In genomic region chr8:94903709-94904108, GRCm38 (mm10) we compare ENCODE assay signal across 15 mouse cellular contexts. TPM values are rescaled to one million over a fixed set of nuclear protein-coding genes. Genes with fewer than 3 reads are reported as not detected.
DNase-seq lines count a peak whose midpoint lies in the region; ATAC-seq and TF ChIP-seq lines count a peak whose summit lies in the region.
"Had no signal": no experiment of that assay in that cellular context is flagged by ENCODE, and none has a peak within 500 bp of the region (broad histone marks: within the 10 kb centered on the region; RNA-seq: fewer than 3 reads in every experiment).

No protein-coding gene starts in this region.

- no peaks in the 10 kb centered on the region for H3K9me3 ChIP-seq in hindbrain, embryonic 12.5 days (replicated peaks)
- H3K9me3 ChIP-seq in hindbrain, postnatal 0 days (ENCODE audit: low read length), result no peaks in the 10 kb centered on the region
- no peaks in the 10 kb centered on the region for H3K9me3 ChIP-seq in embryonic facial prominence, embryonic 10.5 days
- no peaks in the 10 kb centered on the region for H3K9me3 ChIP-seq in neural tube, embryonic 13.5 days
- H3K9me3 ChIP-seq: embryonic facial prominence, embryonic 15.5 days; lung, embryonic 15.5 days; midbrain, embryonic 12.5 days had no signal

- DNase-seq in hindbrain, postnatal 0 days (ENCODE audit: low spot score), result no peak
- peak; percentile 7 for DNase-seq in embryonic facial prominence, embryonic 10.5 days (ENCODE audit: low spot score)
- DNase-seq in kidney, postnatal 10 days, result peak; percentile 62
- no peak for DNase-seq in thymus, postnatal 25 days
- no peak for DNase-seq in heart, adult 18-20 months
- DNase-seq in adrenal gland, adult 18-20 months (ENCODE audit: low spot score in 2 of 2), result no peak
- DNase-seq: B cell, adult 2 months; cerebellum, postnatal 10 days had no signal

- no peak overlapping the region for H3K4me2 ChIP-seq in hindbrain, embryonic 12.5 days (replicated peaks)
- no peak overlapping the region for H3K4me2 ChIP-seq in hindbrain, postnatal 0 days (ENCODE audit: low read depth, low read length)
- H3K4me2 ChIP-seq in neural tube, embryonic 13.5 days, result no peak overlapping the region
- H3K4me2 ChIP-seq: embryonic facial prominence, embryonic 15.5 days; lung, embryonic 15.5 days; midbrain, embryonic 12.5 days had no signal

- H3K4me1 ChIP-seq in hindbrain, embryonic 12.5 days, result peaks cover 15% of the 10 kb centered on the region
- H3K4me1 ChIP-seq in hindbrain, postnatal 0 days (ENCODE audit: insufficient read depth, low read length), result peaks cover 15% of the 10 kb centered on the region
- peaks cover 31% of the 10 kb centered on the region for H3K4me1 ChIP-seq in embryonic facial prominence, embryonic 10.5 days
- peaks cover 50% of the 10 kb centered on the region for H3K4me1 ChIP-seq in neural tube, embryonic 13.5 days (replicated peaks)

- no peak overlapping the region for H3K4me3 ChIP-seq in hindbrain, embryonic 12.5 days
- H3K4me3 ChIP-seq in hindbrain, postnatal 0 days (ENCODE audit: low read length), result no peak overlapping the region
- H3K4me3 ChIP-seq in embryonic facial prominence, embryonic 10.5 days, result no peak overlapping the region
- H3K4me3 ChIP-seq in neural tube, embryonic 13.5 days, result no peak overlapping the region
- H3K4me3 ChIP-seq: embryonic facial prominence, embryonic 15.5 days; lung, embryonic 15.5 days; midbrain, embryonic 12.5 days had no signal

- TF ChIP-seq CTCF in hindbrain, postnatal 0 days (IDR thresholded peaks at IDR 0.05; ENCODE audit: low read depth), result no peak

- no peak overlapping the region for H3K9ac ChIP-seq in hindbrain, embryonic 12.5 days
- H3K9ac ChIP-seq in hindbrain, postnatal 0 days (replicated peaks; ENCODE audit: low read length), result no peak overlapping the region
- H3K9ac ChIP-seq in neural tube, embryonic 13.5 days, result no peak overlapping the region
- H3K9ac ChIP-seq: embryonic facial prominence, embryonic 15.5 days; lung, embryonic 15.5 days; midbrain, embryonic 12.5 days had no signal

- ATAC-seq in hindbrain, embryonic 12.5 days (ENCODE audit: low FRiP score), result peak; percentile 17; the same call in 1 of the 2 replicates
- ATAC-seq in hindbrain, postnatal 0 days, result no peak
- ATAC-seq in neural tube, embryonic 13.5 days (ENCODE audit: low read depth), result peak; percentile 19; the same call in 1 of the 2 replicates

- H3K27ac ChIP-seq in hindbrain, embryonic 12.5 days, result no peak overlapping the region
- no peak overlapping the region for H3K27ac ChIP-seq in hindbrain, postnatal 0 days
- H3K27ac ChIP-seq in embryonic facial prominence, embryonic 10.5 days (replicated peaks), result no peak overlapping the region
- no peak overlapping the region for H3K27ac ChIP-seq in neural tube, embryonic 13.5 days (replicated peaks)
- H3K27ac ChIP-seq: embryonic facial prominence, embryonic 15.5 days; midbrain, embryonic 12.5 days had no signal

- H3K27me3 ChIP-seq in hindbrain, embryonic 12.5 days, result no peaks in the 10 kb centered on the region
- no peaks in the 10 kb centered on the region; the same call in 1 of the 2 replicates for H3K27me3 ChIP-seq in hindbrain, postnatal 0 days (ENCODE audit: insufficient read depth, low read length)
- H3K27me3 ChIP-seq in embryonic facial prominence, embryonic 10.5 days (replicated peaks; ENCODE audit: low read depth, poor library complexity, severe bottlenecking), result no peaks in the 10 kb centered on the region
- H3K27me3 ChIP-seq in neural tube, embryonic 13.5 days, result no peaks in the 10 kb centered on the region
- H3K27me3 ChIP-seq: embryonic facial prominence, embryonic 15.5 days; lung, embryonic 15.5 days had no signal

- WGBS in hindbrain, embryonic 12.5 days, result 61% methylated on average over 12 of the region's 12 CpGs
- 47% methylated on average over 12 of the region's 12 CpGs for WGBS in hindbrain, postnatal 0 days
- WGBS in embryonic facial prominence, embryonic 10.5 days, result 83% methylated on average over 12 of the region's 12 CpGs
- WGBS in neural tube, embryonic 13.5 days, result 25% methylated on average over 12 of the region's 12 CpGs

- H3K36me3 ChIP-seq in hindbrain, embryonic 12.5 days, result 0 out of 2 replicates have a peak, but pooled peaks cover 7% of the 10 kb centered on the region
- H3K36me3 ChIP-seq in hindbrain, postnatal 0 days (ENCODE audit: insufficient read depth, low read length), result no peaks in the 10 kb centered on the region; the same call in 1 of the 2 replicates
- peaks cover 73% of the 10 kb centered on the region for H3K36me3 ChIP-seq in embryonic facial prominence, embryonic 10.5 days (replicated peaks)
- H3K36me3 ChIP-seq in neural tube, embryonic 13.5 days, result no peaks in the 10 kb centered on the region
- H3K36me3 ChIP-seq: midbrain, embryonic 12.5 days had no signal

RNA-seq across cellular contexts. Expression of gene Ccdc102a, which starts 14.2 kb away (rescaled TPM):
- polyA plus RNA-seq in hindbrain, embryonic 12.5 days (2016; fragmentation: Nextera tagmentation; extraction: Ambion mirVana), result 30.8 and 30.9 TPM in 2 replicates
- 7.8 and 12.8 TPM in 2 replicates for total RNA-seq in hindbrain, postnatal 0 days (2014; rRNA removed)
- polyA plus RNA-seq in hindbrain, postnatal 0 days (2015; fragmentation: Nextera tagmentation; extraction: Ambion mirVana), result 5.5 and 6.1 TPM in 2 replicates
- polyA plus RNA-seq in embryonic facial prominence, embryonic 10.5 days (2016; fragmentation: Nextera tagmentation; extraction: Ambion mirVana), result 23.0 and 24.1 TPM in 2 replicates
- 8.1 and 10.1 TPM in 2 replicates for polyA plus RNA-seq in neural tube, embryonic 13.5 days (2015; fragmentation: Nextera tagmentation; extraction: Ambion mirVana)
- total RNA-seq in heart, adult 18-20 months (2021), result 1 to 10 TPM; 3.8 to 4.1 TPM
- 1 to 10 TPM; 5.2 to 5.5 TPM for total RNA-seq in adrenal gland, adult 18-20 months (2021)

RNA-seq across cellular contexts. Expression of gene Adgrg5, which starts 19.8 kb away (rescaled TPM):
- 0.12 TPM in 1 of 2 replicates, not detected in the other for polyA plus RNA-seq in hindbrain, embryonic 12.5 days (2016; fragmentation: Nextera tagmentation; extraction: Ambion mirVana)
- total RNA-seq in hindbrain, postnatal 0 days (2014; rRNA removed), result not detected in 2 replicates
- polyA plus RNA-seq in hindbrain, postnatal 0 days (2015; fragmentation: Nextera tagmentation; extraction: Ambion mirVana), result 0.11 TPM in 1 of 2 replicates, not detected in the other
- 0.30 and 0.51 TPM in 2 replicates for polyA plus RNA-seq in embryonic facial prominence, embryonic 10.5 days (2016; fragmentation: Nextera tagmentation; extraction: Ambion mirVana)
- polyA plus RNA-seq in neural tube, embryonic 13.5 days (2015; fragmentation: Nextera tagmentation; extraction: Ambion mirVana), result 0.07 and 0.48 TPM in 2 replicates
- total RNA-seq in heart, adult 18-20 months (2021), result under 1 TPM in 1 of 2 experiments, not detected in 1; 0.41 TPM
- total RNA-seq in adrenal gland, adult 18-20 months (2021), result 1 to 10 TPM; 1.4 to 1.6 TPM
- total RNA-seq: granulocyte monocyte progenitor cell, adult 5-6 weeks; left cerebral cortex, postnatal 14 days had no signal

RNA-seq across cellular contexts. Expression of gene Dok4, which starts 27.6 kb away (rescaled TPM):
- 28.4 and 29.9 TPM in 2 replicates for polyA plus RNA-seq in hindbrain, embryonic 12.5 days (2016; fragmentation: Nextera tagmentation; extraction: Ambion mirVana)
- 121 and 127 TPM in 2 replicates for total RNA-seq in hindbrain, postnatal 0 days (2014; rRNA removed)
- polyA plus RNA-seq in hindbrain, postnatal 0 days (2015; fragmentation: Nextera tagmentation; extraction: Ambion mirVana), result 60.8 and 66.9 TPM in 2 replicates
- 16.3 and 16.8 TPM in 2 replicates for polyA plus RNA-seq in embryonic facial prominence, embryonic 10.5 days (2016; fragmentation: Nextera tagmentation; extraction: Ambion mirVana)
- polyA plus RNA-seq in neural tube, embryonic 13.5 days (2015; fragmentation: Nextera tagmentation; extraction: Ambion mirVana), result 80.2 and 103 TPM in 2 replicates
- total RNA-seq in heart, adult 18-20 months (2021), result 10 to 100 TPM; 11.9 to 16.6 TPM
- total RNA-seq in adrenal gland, adult 18-20 months (2021), result 1 to 10 TPM; 7.7 to 9.8 TPM

RNA-seq across cellular contexts. Expression of gene Polr2c, which starts 46.5 kb away (rescaled TPM):
- polyA plus RNA-seq in hindbrain, embryonic 12.5 days (2016; fragmentation: Nextera tagmentation; extraction: Ambion mirVana), result 120 and 129 TPM in 2 replicates
- total RNA-seq in hindbrain, postnatal 0 days (2014; rRNA removed), result 65.3 and 81.6 TPM in 2 replicates
- 102 TPM in 2 replicates for polyA plus RNA-seq in hindbrain, postnatal 0 days (2015; fragmentation: Nextera tagmentation; extraction: Ambion mirVana)
- 180 and 184 TPM in 2 replicates for polyA plus RNA-seq in embryonic facial prominence, embryonic 10.5 days (2016; fragmentation: Nextera tagmentation; extraction: Ambion mirVana)
- 116 and 125 TPM in 2 replicates for polyA plus RNA-seq in neural tube, embryonic 13.5 days (2015; fragmentation: Nextera tagmentation; extraction: Ambion mirVana)
- 10 to 100 TPM; 62.3 to 65.6 TPM for total RNA-seq in heart, adult 18-20 months (2021)
- total RNA-seq in adrenal gland, adult 18-20 months (2021), result 10 to 100 TPM; 61.9 to 65.1 TPM

Comparison
In these comparisons a context has a peak if more than half of its experiments do, and no peak if none do; other contexts are left out.
1. DNase-seq: peak in embryonic facial prominence, embryonic 10.5 days (single experiment) and kidney, postnatal 10 days (single experiment); none in hindbrain, postnatal 0 days (single experiment), thymus, postnatal 25 days (single experiment), heart, adult 18-20 months (0 of 2) and adrenal gland, adult 18-20 months (0 of 2).